Mouse (Mus musculus) T-cell, adult 66 days (primary cell): ENCODE results near the gene Gm10799. TPM values are rescaled to one million over a fixed set of nuclear protein-coding genes. Genes with fewer than 3 reads are reported as not detected.

Source experiments
- total RNA-seq, 2 experiments: library from RNA; stranded (reverse); gene quantifications; 3 replicates in 1 of 2; 4 replicates in 1 of 2; pipeline ENCODE4 v1.2.4; 2023

Gene Gm10799
- total RNA-seq: not detected

GRCm38 (mm10) chr2:104068450-104068849 is at the start of gene Gm10799:
Gene Gm10799 (minus strand): TSS chr2:104068550.

GRCm38 (mm10) chr2:104095741-104096213 is 27.4 kb upstream of the Gm10799 start, which contains the start of gene Cd59a:
Gene Cd59a (plus strand): TSS chr2:104095801.

DNA sequence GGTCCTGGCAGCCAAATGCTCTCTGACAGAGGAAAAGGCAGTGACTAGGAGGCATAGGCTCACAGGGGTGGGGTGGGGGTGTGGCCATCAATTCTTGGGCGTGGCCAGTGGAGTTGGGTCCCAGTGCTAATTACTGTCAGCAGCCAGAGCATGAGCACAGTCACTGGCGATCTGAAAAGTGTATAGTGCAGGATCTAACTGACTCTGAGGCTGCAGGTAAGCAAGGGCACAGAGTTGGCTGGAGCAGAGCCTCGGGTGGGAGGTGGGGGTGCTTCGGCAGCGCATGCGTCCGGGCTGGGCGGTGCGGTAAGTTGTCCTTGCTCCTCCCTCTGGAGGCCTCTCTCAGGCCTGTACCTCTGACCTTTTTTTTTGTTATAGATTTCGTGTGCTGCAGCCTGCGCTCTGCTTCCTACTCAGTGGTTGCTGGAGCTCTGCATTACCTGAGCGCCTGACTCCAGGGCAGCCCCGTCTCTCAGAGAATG is 1.4 kb upstream of the Gm10799 start, which contains the start of gene Cd59b:
Gene Cd59b (plus strand): TSS at position 146 of the 482 bp plus-strand sequence.

GRCm38 (mm10) chr2:104065526-104065925 is 2.8 kb downstream of the Gm10799 start, which contains the start of gene Gm10912:
Gene Gm10912 (plus strand): TSS chr2:104065826.

DNA sequence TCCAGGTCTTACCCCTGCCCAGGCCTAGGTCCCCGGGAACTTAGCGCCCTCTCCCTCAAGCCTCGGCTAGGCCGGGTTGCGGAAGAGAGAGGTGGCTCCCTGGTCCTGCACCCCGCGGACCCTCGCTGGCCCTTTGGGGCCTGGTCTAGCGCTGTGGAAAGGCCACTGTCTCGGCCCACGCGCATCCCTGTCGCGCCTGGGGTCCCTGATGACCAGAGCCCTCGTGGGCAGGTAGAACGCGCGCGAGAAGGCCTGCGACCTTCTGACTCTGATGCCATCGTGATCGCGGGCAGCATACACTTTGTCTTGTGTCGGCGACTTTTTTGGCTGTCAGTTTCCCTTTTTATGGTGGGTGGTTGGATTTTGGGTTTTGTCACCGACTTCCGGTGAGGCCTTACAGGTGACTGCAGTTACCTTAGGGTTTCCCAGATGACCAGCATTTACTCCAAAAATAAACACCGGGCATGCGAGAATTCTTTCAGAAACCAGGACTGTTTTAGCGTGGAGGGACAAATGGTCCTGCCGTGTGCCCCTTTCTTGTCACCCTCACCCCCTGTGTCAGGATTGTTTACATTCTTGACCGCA is 40.1 kb downstream of the Gm10799 start, which contains the start of gene 4931422A03Rik:
Gene 4931422A03Rik (minus strand): TSS at position 223 of the 585 bp plus-strand sequence.

GRCm38 (mm10) chr2:104027458-104028138 is 40.8 kb downstream of the Gm10799 start, which contains the start of gene Fbxo3:
Gene Fbxo3 (plus strand): TSS chr2:104027721.

Other genes with a start within 250 kb of the Gm10799 start
- 1 to 10 TPM; 4.5 to 8.2 TPM for gene Lmo2, start 110.6 kb downstream of the Gm10799 start, total RNA-seq
- gene Fbxo3, start 40.8 kb downstream of the Gm10799 start, total RNA-seq: 10 to 100 TPM; 28.6 to 29.7 TPM
- not detected for gene 4931422A03Rik, start 40.2 kb downstream of the Gm10799 start, total RNA-seq
- 1 to 10 TPM; 1.4 to 1.9 TPM for gene Gm10912, start 2.7 kb downstream of the Gm10799 start, total RNA-seq
- not detected for gene Cd59b, start 1.3 kb upstream of the Gm10799 start, total RNA-seq
- under 1 TPM; 0.44 to 0.59 TPM for gene Cd59a, start 27.3 kb upstream of the Gm10799 start, total RNA-seq
- gene A930018P22Rik, start 54.2 kb upstream of the Gm10799 start, total RNA-seq: not detected